Mouse (Mus musculus): Measurements from ENCODE around the gene Tcf20. TPM values are rescaled to one million over a fixed set of nuclear protein-coding genes. Genes with fewer than 3 reads are reported as not detected.
A peak's percentile ranks its signal among the peaks of the same experiment; 100 is the strongest.

The Tcf20 gene
- total and polyA plus RNA-seq, 3 experiments = 24.2 to 146 (median 128) TPM

DNA sequence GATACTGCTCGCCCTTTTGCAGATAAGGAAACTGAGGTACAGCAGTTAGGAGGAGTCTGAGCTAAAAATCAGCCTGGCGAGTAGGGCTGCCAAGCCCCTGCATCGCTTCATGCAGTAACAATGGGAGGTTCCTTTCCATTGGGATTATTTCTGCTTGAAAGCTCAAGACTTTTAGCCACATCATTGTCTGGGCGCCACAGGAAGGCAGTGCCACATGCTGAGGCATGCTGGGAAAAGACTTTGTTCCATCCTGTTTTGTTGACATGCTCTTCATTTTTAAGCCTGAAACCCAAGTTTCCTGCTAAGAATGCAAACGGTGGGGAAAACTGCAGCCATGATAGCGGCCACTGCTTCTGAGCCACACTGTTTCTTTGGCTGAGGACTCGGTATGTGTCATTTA is 83.1 kb downstream of the Tcf20 start:
- H3K4me3 ChIP-seq (ENCODE audit: low read depth, low read length) = no peak overlapping the region
- H3K9me3 ChIP-seq (replicated peaks) = no peaks in the 10 kb centered on the region
- no peak for DNase-seq (ENCODE audit: low spot score)
- H3K36me3 ChIP-seq (replicated peaks) = peaks cover 42% of the 10 kb centered on the region
- TF ChIP-seq GATA2 (IDR thresholded peaks at IDR 0.05; ENCODE audit: borderline replicate concordance, low read depth, low read length) = no peak
- TF ChIP-seq POLR2AphosphoS5 (IDR thresholded peaks at IDR 0.05; ENCODE audit: insufficient replicate concordance, low read depth, low read length) = no peak
- no peak for TF ChIP-seq CTCF (IDR thresholded peaks at IDR 0.05; ENCODE audit: low read depth, low read length)
- no peak for TF ChIP-seq GATA1 (IDR thresholded peaks at IDR 0.05; ENCODE audit: borderline replicate concordance, low read length)
- no peak for TF ChIP-seq TAL1 (conservative IDR thresholded peaks at IDR 0.05; ENCODE audit: low read depth, low read length)
- ATAC-seq (ENCODE audit: extremely low read depth, insufficient number of reproducible peaks, low FRiP score, poor library complexity, severe bottlenecking) = no peak
- peaks cover 11% of the 10 kb centered on the region for H3K27me3 ChIP-seq (ENCODE audit: insufficient read depth, low read length)
- peaks cover 16% of the 10 kb centered on the region for H3K4me1 ChIP-seq (ENCODE audit: insufficient read depth, low read depth, low read length)

DNA sequence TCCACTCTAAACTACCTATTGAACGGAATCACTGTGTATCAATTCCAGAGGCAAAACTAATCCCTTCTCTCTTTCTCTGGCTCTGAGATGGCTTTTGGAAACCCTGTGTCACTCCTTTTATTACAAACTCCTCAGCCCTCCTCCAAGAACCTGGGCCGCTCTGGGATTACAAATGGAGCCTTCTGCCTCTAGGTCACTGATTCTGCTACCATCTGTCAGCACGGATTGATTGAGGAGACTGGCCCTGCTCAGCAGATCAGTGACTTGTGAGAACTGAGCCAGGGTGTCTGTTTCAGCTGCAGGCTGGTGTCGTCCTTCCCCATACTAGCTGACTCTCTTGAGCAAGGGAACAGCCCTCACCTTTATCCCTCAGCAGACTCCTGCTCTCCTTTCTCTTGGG is 85.2 kb downstream of the Tcf20 start:
- H3K4me1 ChIP-seq (ENCODE audit: insufficient read depth, low read depth, low read length) = peaks cover 23% of the 10 kb centered on the region
- H3K36me3 ChIP-seq (replicated peaks) = peaks cover 42% of the 10 kb centered on the region
- H3K9me3 ChIP-seq (replicated peaks) = no peaks in the 10 kb centered on the region
- H3K27me3 ChIP-seq (ENCODE audit: insufficient read depth, low read length) = peaks cover 6% of the 10 kb centered on the region
- H3K4me3 ChIP-seq (ENCODE audit: low read depth, low read length) = no peak overlapping the region
- no peak for TF ChIP-seq CTCF (IDR thresholded peaks at IDR 0.05; ENCODE audit: low read depth, low read length)
- TF ChIP-seq GATA2 (IDR thresholded peaks at IDR 0.05; ENCODE audit: borderline replicate concordance, low read depth, low read length) = no peak
- TF ChIP-seq GATA1 (IDR thresholded peaks at IDR 0.05; ENCODE audit: borderline replicate concordance, low read length) = no peak
- TF ChIP-seq POLR2AphosphoS5 (IDR thresholded peaks at IDR 0.05; ENCODE audit: insufficient replicate concordance, low read depth, low read length) = no peak
- TF ChIP-seq TAL1 (conservative IDR thresholded peaks at IDR 0.05; ENCODE audit: low read depth, low read length) = no peak
- DNase-seq (ENCODE audit: low spot score) (no peak), ATAC-seq (ENCODE audit: extremely low read depth, insufficient number of reproducible peaks, low FRiP score, poor library complexity, severe bottlenecking) (no peak)

DNA sequence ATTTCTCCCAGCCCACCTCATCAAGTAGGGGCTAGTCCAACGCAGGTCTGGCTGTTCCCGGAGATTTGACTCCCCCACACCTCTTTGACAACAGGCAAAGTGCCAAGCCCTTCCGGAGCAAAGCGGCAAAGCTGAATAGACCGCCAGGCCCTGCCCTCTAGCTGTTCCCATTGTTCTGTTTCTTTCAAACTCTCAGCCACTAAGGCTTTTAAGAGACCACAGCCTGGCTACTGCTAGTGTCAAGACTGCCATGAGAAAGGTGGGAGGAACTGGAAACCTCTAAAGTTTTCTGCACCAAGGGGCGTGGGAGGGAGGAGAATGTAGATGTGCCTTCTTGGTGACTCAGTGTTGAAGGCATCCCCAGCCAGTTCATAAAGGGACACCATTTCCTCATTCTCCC is 86.4 kb downstream of the Tcf20 start:
- TF ChIP-seq GATA2 (IDR thresholded peaks at IDR 0.05; ENCODE audit: borderline replicate concordance, low read depth, low read length) = no peak
- no peak for TF ChIP-seq POLR2AphosphoS5 (IDR thresholded peaks at IDR 0.05; ENCODE audit: insufficient replicate concordance, low read depth, low read length)
- no peak for TF ChIP-seq CTCF (IDR thresholded peaks at IDR 0.05; ENCODE audit: low read depth, low read length)
- no peak for TF ChIP-seq TAL1 (conservative IDR thresholded peaks at IDR 0.05; ENCODE audit: low read depth, low read length)
- TF ChIP-seq GATA1 (IDR thresholded peaks at IDR 0.05; ENCODE audit: borderline replicate concordance, low read length) = no peak
- no peaks in the 10 kb centered on the region for H3K9me3 ChIP-seq (replicated peaks)
- no peak overlapping the region for H3K4me3 ChIP-seq (ENCODE audit: low read depth, low read length)
- ATAC-seq (ENCODE audit: extremely low read depth, insufficient number of reproducible peaks, low FRiP score, poor library complexity, severe bottlenecking) = no peak
- H3K27me3 ChIP-seq (ENCODE audit: insufficient read depth, low read length) = no peaks in the 10 kb centered on the region
- H3K36me3 ChIP-seq (replicated peaks) = peaks cover 42% of the 10 kb centered on the region
- no peak for DNase-seq (ENCODE audit: low spot score)
- peaks cover 30% of the 10 kb centered on the region for H3K4me1 ChIP-seq (ENCODE audit: insufficient read depth, low read depth, low read length)

DNA sequence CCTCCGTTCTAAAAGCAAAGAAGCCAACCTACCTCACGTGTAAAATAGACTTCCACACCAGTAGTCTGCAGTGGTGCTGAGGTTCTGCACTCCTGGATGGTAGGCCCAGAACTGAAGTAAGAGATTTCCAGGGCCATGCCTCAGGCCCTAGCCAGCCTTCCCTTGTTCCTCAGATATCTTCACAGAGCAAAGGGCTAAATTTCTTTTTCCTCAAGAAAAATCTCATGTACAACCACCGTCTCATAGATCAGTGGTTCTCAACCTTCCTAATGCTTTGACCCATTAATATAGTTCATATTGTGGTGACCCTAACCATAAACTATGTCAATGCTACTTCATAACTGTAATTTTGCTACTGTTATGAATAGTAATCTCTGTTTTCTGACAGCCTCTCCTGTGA is 87.3 kb downstream of the Tcf20 start:
- no peaks in the 10 kb centered on the region for H3K9me3 ChIP-seq (replicated peaks)
- ATAC-seq (ENCODE audit: extremely low read depth, insufficient number of reproducible peaks, low FRiP score, poor library complexity, severe bottlenecking) (no peak), DNase-seq (ENCODE audit: low spot score) (no peak)
- H3K36me3 ChIP-seq (replicated peaks) = peaks cover 40% of the 10 kb centered on the region
- TF ChIP-seq CTCF (IDR thresholded peaks at IDR 0.05; ENCODE audit: low read depth, low read length) = no peak
- TF ChIP-seq GATA2 (IDR thresholded peaks at IDR 0.05; ENCODE audit: borderline replicate concordance, low read depth, low read length) = no peak
- no peak for TF ChIP-seq TAL1 (conservative IDR thresholded peaks at IDR 0.05; ENCODE audit: low read depth, low read length)
- TF ChIP-seq POLR2AphosphoS5 (IDR thresholded peaks at IDR 0.05; ENCODE audit: insufficient replicate concordance, low read depth, low read length) = no peak
- no peak for TF ChIP-seq GATA1 (IDR thresholded peaks at IDR 0.05; ENCODE audit: borderline replicate concordance, low read length)
- peak overlapping the region; percentile 96 for H3K4me3 ChIP-seq (ENCODE audit: low read depth, low read length)
- peaks cover 26% of the 10 kb centered on the region for H3K4me1 ChIP-seq (ENCODE audit: insufficient read depth, low read depth, low read length)
- H3K27me3 ChIP-seq (ENCODE audit: insufficient read depth, low read length) = no peaks in the 10 kb centered on the region

DNA sequence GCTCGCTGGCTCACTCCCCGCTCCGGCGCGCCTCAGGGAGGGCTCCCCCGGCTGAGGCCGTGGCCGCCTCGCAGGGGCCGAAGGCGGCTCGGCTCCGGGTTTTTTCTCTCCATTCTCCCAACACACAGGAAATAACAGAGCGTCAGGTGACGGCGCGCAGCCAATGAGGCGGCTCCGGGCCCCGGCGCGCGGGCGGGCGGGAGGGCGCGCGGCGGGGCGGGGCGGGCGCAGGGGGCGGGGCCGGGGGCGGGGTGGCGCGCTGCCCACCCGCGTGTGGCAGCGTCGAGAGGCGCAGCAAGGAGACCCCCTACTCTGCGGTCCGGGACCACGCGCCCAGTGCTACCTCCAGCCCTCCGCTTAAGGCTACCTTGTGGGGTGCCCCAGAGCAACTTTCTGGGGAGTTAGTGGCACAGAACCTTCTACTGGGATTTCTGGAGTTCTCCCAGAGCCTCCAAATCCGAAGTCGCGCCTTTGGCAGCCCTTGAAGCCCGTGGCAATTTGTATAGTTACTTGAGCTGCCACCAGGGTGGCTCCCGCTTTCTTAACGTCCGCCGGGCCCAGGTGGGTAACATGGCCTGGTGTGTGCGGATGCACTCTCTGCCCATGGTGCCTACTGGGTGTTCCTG is 87.9 kb downstream of the Tcf20 start:
- peaks cover 39% of the 10 kb centered on the region for H3K36me3 ChIP-seq (replicated peaks)
- H3K9me3 ChIP-seq (replicated peaks) = no peaks in the 10 kb centered on the region
- H3K4me1 ChIP-seq (ENCODE audit: insufficient read depth, low read depth, low read length) = peaks cover 31% of the 10 kb centered on the region
- peak overlapping the region; percentile 96 for H3K4me3 ChIP-seq (ENCODE audit: low read depth, low read length)
- DNase-seq (ENCODE audit: low spot score) = peak; percentile 93
- peak; percentile 75 for ATAC-seq (ENCODE audit: extremely low read depth, insufficient number of reproducible peaks, low FRiP score, poor library complexity, severe bottlenecking)
- no peaks in the 10 kb centered on the region for H3K27me3 ChIP-seq (ENCODE audit: insufficient read depth, low read length)
- TF ChIP-seq POLR2AphosphoS5 (IDR thresholded peaks at IDR 0.05; ENCODE audit: insufficient replicate concordance, low read depth, low read length) (no peak), CTCF (IDR thresholded peaks at IDR 0.05; ENCODE audit: low read depth, low read length) (no peak), GATA1 (IDR thresholded peaks at IDR 0.05; ENCODE audit: borderline replicate concordance, low read length) (no peak), GATA2 (IDR thresholded peaks at IDR 0.05; ENCODE audit: borderline replicate concordance, low read depth, low read length) (no peak), TAL1 (conservative IDR thresholded peaks at IDR 0.05; ENCODE audit: low read depth, low read length) (no peak)

DNA sequence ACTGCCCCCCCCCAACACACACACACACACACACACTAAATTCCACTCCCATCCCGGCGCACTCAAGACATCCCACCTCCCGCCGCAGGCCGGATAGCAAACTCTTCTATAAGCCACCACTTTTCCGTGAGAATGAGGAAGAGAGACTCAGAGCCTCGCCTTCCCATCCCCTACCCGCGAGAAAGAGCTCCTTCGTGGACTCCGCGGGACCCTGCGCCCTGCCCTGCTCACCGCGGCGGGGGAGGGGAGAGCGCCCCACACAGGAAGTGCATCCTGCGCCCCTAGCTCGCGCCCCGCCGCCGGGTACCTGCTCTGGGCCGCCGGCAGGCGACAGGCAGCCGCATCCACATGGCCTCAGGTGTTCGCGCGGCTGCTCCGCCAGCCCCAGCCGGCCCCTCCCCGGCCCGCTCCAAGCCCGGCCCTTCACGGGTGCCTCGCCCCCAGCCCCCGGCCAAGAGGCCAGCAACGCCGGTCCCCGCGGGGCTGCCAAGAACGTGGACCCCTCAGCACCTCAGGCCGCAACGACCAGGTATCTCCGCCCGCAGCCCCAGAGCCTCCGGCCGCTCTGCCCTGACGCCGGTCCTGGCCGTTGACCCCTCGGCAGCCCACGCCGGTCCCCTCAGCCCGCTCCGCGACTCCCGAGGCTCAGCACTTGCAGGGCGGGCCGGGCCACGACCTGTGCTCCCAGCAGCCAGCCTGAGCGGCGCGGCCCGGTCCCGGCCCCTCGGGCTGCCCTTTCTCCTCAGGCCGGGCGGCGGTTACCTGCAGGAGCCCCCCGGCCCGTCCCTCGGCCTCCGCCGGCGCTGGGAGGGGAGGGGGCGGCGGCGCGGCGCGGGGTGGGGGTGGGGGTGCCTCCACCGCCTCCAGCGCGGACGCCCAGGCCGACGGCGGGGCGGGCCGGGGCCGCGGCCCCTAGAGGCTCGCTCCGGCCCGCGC is 88.7 kb downstream of the Tcf20 start:
- peaks cover 34% of the 10 kb centered on the region for H3K4me1 ChIP-seq (ENCODE audit: insufficient read depth, low read depth, low read length)
- DNase-seq (ENCODE audit: low spot score) (peak; percentile 56), ATAC-seq (ENCODE audit: extremely low read depth, insufficient number of reproducible peaks, low FRiP score, poor library complexity, severe bottlenecking) (no peak)
- no peaks in the 10 kb centered on the region for H3K27me3 ChIP-seq (ENCODE audit: insufficient read depth, low read length)
- H3K36me3 ChIP-seq (replicated peaks) = peaks cover 35% of the 10 kb centered on the region
- H3K9me3 ChIP-seq (replicated peaks) = no peaks in the 10 kb centered on the region
- H3K4me3 ChIP-seq (ENCODE audit: low read depth, low read length) = peak overlapping the region; percentile 96
- TF ChIP-seq CTCF (IDR thresholded peaks at IDR 0.05; ENCODE audit: low read depth, low read length) (no peak), GATA1 (IDR thresholded peaks at IDR 0.05; ENCODE audit: borderline replicate concordance, low read length) (no peak), GATA2 (IDR thresholded peaks at IDR 0.05; ENCODE audit: borderline replicate concordance, low read depth, low read length) (no peak), POLR2AphosphoS5 (IDR thresholded peaks at IDR 0.05; ENCODE audit: insufficient replicate concordance, low read depth, low read length) (no peak), TAL1 (conservative IDR thresholded peaks at IDR 0.05; ENCODE audit: low read depth, low read length) (no peak)
